Mouse (Mus musculus): ENCODE results near the gene Col4a2.
A peak's percentile ranks its signal among the peaks of the same experiment; 100 is the strongest.
"Not testable (repeated sequence)": the region's sequence is repeated elsewhere in the genome, so short reads cannot be mapped to it uniquely, and the experiment has no call there.

Col4a2 gene

DNA sequence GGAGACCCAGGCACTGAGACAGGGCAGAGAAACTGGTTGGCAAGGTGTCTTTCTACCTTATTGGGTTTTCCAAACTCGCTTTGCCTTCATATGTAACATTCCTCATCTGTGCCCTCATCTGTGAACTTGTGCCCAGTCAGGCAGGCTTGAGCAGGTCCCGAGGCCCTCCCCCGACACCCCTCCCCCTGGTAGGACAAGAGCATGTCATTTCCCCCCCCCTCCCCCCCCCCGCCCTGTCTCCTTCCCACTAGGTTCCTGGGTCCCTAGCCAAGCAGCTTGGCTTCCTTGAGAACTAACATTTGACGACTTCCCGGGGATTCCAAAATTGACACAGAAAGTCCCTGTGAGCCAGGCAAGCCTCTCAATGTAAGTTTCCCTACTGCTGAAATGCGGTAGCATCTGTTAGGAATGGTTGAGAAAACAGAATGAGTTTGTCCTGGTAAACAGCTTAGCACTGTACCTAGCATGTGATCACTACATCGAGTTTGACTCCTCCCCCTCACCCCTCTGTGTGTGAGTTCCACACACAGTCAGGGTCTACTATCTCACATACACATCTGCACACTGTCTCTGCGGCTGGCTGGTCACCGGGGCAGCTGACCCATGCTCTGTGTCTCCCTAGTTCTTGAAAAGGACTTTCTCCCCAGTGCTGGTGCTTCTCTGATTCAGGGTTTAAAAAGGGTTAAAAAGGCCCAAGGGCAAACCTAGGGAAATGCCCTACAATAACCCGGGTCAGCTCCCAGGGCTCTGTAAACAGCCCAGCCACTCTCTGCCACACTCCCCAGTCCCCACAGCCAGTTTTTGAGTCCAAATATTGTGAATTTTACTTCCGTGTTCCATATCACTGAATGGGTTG lies 145.6 kb downstream of the Col4a2 start:
- DNase-seq (ENCODE audit: low spot score in 2 of 2) = no peak

DNA sequence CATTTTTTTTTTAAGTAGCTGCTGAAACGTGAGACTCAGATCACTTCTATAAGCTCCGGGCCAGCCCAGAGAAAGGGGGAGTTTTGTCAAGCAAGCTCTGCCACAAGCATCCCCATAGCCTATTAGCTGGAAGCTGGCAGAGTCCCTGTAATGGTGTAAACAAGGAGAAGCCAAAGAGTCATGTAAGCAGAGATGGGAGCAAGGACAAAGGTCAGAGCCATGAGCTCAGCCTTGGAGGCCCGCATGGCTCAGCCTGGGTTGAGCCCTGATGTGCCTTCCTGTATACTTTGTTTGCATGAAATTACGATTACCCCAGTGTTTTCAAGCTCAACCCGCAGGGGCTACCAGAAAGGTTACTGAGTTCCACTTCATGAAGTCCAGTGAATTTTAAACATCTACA lies 146.4 kb downstream of the Col4a2 start:
- no peak for DNase-seq (ENCODE audit: low spot score in 2 of 2)

DNA sequence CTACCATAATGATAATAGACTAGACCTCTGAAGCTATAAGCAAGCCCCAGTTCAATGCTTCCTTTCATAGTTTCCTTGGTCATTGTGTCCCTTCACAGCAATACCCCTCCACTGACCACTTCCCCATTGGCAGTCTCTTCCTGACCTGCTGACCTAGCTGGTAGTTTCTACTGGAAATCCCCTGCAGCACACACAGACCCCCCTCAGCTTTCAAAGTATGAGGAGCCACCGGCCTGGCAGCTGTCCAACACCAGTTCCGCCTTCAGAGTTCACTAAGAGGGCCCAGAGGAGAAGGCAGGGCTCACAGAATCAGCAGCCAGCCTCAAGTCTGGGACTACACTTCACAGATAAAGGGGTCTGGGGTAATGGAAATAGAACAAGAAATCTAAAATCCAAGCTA lies 148.3 kb downstream of the Col4a2 start:
- no peak for DNase-seq (ENCODE audit: low spot score in 2 of 2)

DNA sequence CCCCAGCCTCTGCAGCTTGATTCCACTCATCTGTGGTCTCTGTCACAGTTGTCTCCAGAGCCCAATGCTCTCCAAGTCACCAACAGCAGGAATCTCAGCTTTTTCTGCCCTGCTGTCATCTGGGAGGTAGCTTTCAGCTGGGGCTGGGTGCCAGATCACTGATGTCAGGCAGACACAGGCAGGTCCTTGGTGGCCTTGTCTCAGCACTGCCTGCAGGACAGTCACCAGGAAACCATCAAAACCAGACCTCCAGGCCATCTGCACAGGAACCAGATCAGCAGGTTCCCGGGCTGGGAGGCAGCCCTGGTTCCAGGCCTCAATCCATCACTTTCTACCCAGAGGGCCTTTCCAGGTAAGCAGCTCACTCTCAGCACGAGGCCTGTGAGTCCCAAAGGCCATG lies 149.2 kb downstream of the Col4a2 start:
- no peak for DNase-seq (ENCODE audit: low spot score in 2 of 2)

DNA sequence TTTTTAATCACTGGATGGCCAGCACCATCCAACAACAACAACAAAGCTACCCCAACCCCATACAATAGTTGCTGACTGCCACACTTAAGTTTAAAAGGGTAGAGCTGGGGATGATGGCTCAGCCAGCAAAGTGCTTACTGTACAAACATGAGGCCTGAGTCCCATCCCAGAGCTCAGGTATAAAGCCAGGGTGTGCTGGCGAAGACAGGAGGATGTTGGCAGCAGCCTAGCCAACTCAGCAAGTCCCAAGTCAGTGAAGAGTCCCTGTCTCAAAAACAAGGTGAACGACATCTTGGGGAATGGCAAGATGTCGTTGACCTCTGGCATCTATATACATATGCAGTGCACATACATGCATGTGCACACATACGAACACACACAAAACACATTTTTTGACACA lies 150.0 kb downstream of the Col4a2 start:
- no peak for DNase-seq (ENCODE audit: low spot score in 2 of 2)

DNA sequence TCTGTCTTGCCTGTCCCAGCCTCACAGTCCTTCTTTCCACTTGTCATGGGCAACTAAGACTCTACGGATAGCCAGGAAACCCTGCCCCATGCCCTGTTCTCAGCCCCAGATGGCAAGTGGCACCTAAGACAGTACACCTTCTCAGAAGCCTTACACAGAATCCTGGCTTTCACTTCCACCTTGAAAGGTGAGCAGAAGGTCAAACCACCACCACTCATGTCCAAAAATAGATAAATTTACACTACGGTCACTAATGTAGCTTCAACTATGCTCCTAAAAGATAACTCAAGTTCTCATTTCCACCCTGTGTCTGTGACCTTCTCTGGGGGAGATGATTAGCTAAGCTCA lies 150.9 kb downstream of the Col4a2 start:
- DNase-seq (ENCODE audit: low spot score in 2 of 2) = no peak

DNA sequence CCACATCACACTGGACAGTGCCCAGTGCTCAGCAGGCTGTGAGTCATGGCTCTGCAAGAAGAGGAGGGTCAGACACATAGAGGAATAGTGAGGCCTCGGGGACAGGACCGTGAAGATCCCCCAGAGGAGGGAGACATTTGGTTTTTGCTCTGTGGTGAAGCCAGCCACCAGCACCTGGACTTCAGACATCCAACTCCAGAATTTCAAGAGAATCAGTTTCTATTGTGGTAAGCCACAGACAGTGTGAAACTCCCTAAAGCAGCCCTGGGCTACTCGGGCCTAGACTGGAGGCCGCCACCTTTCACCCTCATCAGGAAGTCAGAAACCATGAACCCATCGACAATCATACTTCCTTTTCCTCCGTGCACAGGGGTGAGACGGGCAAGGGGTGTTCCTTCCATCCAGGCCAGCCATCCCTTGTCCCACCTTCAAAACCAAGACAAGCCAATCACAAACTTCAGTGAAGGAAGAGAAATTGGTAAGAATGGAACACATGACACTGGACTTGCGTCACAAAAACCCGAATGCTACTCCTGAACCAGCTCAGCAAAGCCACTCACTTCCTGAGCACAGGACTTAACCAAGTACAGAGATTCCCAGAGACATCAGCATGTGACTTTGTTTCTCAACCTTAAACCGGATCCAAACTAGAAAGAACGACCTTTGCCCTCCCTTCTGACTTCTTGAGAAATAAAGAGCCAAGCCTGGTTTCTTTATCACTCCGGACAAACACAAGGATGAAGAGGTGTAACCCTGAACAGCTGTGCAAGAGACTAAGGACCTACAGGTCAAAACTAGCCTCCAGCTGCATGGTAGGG lies 151.5 kb downstream of the Col4a2 start:
- DNase-seq (ENCODE audit: low spot score in 2 of 2) = no peak

DNA sequence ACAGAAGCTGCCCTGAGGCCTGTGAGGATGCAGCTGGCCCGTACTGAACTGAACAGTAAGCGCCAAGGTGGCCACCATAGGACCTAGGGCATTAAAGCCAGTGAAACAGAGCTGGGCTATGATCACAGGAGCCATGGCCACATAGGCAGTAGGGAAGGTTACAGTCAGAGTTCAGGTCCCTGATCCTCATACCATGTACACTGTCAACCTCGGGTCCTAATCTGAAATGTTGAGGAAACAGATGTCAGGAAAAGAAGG lies 152.0 kb downstream of the Col4a2 start:
- no peak for DNase-seq (ENCODE audit: low spot score in 2 of 2)

DNA sequence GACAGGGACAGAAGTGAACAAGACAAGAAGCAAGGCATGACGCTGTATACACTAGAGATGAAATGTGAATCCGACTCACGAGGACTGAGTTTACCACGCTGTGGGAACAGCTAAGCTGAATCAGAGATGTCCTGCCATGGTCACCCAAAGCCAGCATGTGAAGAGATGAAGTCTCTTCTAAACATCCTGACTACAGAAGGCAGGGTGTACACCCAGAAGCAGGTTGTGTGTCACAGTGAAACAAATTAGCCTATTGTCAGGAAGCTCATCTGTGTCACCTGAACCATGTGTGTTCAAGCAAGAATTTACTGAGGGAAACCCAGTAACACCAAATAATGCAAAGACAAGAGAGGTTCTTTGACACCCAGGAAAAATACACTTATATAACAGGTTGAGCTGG lies 153.0 kb downstream of the Col4a2 start:
- no peak for DNase-seq (ENCODE audit: low spot score in 2 of 2)

DNA sequence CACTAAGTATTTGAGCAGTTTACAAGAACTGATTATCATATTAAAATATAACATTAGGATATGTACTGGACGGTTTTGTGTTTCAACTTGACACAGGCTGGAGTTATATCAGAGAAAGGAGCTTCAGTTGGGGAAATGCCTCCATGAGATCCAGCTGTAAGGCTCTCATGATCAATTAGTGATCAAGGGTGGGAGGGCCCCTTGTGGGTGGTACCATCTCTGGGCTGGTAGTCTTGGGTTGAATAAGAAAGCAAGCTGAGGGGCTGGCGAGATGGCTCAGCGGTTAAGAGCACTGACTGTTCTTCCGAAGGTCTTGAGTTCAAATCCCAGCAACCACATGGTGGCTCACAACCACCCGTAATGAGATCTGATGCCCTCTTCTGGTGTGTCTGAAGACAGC lies 153.9 kb downstream of the Col4a2 start:
- not testable (repeated sequence) for DNase-seq (ENCODE audit: low spot score in 2 of 2)

DNA sequence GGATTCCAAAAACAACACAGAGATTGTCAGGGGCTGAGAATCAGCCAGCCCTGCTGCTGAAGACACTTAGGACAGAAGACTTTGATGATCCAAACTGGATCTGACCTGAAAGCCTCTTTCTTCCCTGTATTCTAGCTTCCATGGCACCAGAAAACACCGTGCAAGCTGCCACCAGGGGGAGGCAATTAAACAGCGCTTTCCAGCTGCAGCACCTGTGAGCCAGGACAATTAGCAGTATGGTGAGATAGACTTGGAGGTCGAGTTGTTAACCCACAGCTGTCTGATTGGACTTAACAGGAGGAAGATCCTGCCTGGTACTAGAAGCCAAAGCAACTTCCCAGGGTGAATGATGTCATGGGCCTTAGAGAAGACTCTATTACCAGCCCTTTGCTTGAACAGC lies 156.5 kb downstream of the Col4a2 start:
- DNase-seq (ENCODE audit: low spot score in 2 of 2) = no peak

DNA sequence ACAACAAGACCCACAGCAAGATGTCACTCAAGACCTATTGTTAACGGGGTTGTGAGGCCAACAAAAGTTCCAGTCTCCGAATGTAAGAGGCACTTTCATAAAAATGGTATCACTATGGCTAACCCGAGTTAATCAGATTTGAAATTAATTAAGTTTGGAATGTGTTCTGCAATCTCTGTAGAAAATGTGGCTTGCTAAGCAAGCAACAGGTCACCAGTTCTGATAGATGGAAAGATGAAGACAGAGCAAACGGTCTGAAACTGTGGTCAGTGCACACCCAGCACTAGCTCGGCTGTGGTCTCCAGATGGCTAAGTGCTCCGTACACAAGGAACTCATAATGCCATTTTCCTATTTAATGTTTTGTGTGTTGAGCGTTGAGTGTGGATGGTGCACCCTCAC lies 158.1 kb downstream of the Col4a2 start:
- DNase-seq (ENCODE audit: low spot score in 2 of 2) = no peak

DNA sequence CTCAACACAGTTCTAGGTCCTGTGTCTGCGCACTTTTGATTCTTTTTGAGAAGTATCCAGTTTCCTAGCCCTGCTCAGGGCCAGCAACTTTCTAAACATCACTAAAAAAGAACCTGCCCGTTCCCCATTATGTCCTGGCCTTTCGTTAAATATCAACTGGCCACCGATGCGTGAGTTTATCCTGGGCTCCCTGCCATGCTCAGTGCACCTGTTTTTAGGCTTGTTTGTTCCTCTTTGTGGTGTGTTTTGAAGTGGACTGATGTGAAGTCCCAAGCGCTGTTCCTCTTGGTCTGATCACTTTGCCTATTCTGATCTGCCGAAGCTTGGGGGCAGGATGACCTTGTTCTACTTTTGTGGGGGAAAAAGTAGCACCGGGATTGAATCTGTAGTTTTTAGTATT lies 158.7 kb downstream of the Col4a2 start:
- DNase-seq (ENCODE audit: low spot score in 2 of 2) = no peak

DNA sequence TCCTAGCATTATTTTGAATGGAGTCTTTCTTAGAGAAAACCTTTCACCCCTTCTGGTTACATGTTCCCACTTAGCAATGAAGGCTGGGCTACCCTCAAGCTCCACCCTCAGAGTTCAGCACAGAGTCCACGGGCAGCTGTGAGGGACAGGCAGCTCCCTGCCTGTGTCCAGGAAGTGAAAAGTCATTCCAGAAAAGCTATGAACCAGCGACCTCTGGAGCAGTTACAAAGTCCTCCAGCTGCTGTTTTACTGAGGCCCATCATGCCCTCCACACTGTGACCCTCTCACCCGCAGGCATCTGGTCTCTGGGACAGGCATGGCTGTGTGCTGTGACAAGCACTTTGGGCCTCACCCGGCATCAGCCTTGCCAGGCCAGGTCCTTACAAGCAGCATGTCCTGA lies 160.5 kb downstream of the Col4a2 start:
- DNase-seq (ENCODE audit: low spot score in 2 of 2) = no peak

DNA sequence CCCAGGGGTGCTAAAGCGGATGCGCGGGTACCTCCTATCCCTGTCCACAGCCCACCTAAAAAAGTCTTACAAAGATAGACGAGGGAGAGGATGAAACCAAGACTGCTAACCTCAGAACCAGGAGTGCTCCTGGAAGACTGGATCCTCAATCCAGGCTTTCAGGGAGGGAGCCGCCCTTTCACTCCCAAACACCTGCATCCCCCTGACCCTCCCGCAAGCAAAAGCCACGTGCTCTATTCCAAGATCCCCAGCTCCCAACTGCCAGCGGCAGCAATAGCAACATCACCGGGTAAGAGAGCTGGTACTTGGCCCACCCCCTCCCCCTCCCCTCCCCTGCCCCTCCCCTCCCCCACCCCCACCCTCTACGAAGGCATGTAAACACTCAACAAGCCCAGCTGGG lies 162.8 kb downstream of the Col4a2 start:
- no peak for DNase-seq (ENCODE audit: low spot score in 2 of 2)

DNA sequence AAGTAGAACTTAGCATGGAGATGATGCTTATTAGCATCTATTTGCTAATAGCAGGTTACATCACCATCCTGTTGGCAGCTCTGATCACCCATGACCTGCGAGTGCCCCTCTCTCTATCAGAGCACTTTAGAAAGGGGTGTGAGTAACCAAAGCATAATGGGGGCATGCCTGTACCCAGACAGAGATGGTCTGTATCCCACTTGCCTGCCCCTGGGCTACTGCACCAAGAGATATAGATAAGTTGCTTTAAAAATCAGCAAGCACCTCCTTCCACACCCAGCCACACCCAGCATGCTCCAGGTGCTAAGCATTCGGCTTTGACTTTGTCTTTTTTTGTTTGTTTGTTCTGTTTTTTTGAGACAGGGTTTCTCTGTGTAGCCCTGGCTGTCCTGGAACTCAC lies 163.3 kb downstream of the Col4a2 start:
- DNase-seq (ENCODE audit: low spot score in 2 of 2) = no peak

DNA sequence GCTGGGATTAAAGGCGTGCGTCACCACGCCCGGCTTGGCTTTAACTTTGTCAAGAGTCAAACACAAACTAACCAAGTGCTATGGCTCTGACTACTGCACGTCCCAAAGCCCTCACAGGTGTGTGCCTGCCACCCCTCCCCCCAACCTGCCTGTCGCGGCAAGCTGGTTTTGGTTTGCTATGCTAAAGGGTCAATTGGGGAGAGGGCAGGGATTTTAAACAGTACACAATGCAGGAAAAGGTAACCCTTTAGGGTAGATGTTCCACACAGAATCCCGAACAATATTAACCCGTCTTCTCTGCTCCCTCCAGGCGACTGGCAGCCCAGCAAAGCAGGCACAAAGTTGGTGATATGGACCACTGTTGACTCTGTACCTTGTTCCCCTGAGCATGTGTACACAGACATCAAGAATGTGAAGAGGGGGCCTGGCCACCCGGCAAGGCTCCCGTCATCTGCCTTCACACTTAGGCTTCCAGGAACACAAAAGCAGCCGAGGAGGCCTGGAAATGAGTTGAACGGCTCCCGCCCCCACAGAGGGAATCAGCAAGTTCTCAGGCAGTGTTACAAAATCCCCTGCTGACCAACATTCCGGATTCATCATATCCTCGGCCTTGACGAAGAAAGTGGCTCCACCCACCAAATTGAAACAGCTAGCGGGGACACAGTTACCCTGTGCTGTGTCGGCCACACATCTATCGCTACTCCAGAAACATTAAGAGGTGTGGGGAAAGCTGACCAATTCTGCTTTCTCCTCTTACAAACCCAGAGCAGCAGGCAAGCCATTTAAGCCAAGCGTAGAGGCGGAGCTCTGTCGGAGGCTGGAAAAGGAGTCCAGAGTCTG lies 164.0 kb downstream of the Col4a2 start:
- DNase-seq (ENCODE audit: low spot score in 2 of 2) = no peak

DNA sequence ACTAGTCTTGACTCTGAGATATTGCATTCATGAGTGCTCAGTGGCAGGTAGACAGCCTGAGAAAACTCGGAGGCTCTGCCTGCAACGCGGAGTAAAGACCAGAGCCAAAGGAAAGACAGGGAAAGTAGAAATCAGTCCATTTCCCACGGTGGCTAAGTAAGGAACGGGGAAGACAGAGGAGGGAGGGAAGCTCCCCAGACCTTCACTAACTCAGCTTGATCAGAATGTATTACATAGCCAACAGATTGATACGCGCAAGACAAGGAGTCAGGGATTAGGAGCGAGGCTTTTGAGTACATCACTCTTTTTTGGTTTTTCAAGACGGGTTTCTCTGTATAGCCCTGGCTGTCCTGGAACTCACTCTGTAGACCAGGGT lies 164.6 kb downstream of the Col4a2 start:
- no peak for DNase-seq (ENCODE audit: low spot score in 2 of 2)

DNA sequence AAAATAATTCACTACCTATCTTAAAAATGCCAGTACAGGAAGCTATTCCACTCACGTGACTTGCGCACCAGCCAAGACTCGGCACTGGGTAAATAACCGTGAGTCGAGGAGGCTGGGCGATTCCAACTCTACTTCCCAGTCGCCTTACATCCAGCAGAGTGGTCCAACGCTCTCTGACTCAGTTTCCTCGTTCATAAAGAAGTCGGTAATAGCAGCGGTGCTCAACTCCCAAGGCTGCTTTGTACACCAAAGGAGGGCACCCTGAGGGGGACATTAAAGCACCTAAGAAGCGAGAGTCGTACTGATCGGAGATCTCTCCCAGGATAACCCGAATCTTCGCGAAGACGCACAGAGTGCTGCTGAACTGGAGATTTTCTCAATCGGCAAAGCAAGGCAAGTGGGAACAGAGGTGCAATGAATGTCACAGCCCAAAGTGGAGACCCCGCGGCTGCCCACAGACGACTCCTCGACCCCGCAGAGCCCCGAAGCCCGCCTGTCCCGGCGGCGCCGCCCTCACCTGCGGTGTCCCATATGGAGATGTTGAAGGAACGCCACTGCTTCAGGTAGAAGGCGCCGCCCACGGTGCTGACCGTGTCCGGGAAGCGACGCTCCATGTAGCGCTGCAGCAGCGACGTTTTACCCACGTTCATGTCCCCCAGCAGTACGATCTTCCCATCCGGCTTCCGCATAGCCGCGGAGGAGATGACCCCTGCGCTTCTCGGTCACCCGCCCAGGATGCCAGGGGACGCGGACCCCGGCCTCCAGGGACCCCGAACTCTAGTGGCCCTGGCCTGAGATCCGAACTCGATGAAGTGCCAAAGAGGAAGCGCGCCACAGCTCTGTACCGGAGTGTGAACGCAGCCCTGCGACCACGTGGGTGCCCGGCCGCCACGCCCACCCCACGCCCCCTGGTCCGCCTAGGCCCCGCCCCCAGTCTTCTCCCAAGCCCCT lies 165.5 kb downstream of the Col4a2 start, which contains the start of gene Rab20:
TSS of gene Rab20 (minus strand) at position 900 of the 951 bp plus-strand sequence.
- DNase-seq (ENCODE audit: low spot score in 2 of 2) = peak in 1 of 2 experiments; percentile 46

DNA sequence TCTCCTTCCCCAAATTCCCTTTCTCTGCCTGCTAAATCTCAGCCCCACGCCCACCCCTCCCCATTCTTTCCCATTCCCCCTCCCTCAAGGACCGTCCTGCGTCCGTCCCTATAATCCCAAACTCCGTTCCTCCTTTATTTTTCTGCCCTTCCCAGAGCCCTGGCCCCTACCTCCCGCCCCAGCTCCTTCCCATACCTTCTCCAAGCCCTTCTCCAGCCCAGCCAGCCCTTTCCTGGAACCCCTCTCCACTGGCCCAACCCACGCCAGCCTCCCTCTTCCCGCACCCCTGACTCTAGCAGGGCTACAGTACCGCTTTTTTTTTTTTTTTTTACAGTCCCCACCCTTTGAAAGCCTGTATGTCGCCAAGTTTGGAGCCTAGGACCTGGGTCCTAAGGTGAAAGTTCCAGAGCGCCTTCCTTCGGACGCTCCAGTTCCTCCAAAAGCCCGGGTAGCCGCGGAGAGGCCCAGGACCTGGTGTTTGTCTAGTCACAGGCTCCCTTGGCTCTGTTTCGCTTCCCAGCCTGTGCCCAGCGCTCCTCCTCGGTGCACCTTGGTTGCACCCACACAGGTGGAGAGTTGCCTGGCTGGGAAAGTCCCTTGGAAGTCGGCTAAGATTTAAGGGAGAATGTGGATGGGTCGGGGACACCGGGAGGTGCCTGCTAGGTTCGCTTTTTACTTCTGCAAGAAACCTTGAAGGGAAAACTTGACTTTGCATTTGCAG lies 166.4 kb downstream of the Col4a2 start:
- no peak for DNase-seq (ENCODE audit: low spot score in 2 of 2)

DNA sequence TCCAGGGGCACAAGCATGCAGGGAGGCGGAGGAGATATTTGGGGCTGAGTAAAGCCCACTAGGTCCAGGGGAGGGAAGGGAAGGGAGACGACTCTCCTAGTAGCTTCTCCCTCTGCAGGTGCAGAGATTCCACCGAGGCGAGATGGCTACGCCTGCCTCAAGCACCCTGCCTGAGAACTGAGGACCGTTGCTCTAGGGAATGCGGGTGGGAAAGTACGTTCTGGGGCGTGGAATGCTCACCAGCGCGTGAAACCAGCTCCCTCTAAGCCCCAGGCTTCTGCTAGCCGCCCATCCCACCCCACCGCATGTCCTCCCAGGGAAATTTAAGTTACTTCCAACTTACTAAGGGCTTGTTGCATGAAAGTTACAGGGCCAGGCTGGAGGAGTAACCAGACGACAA lies 167.0 kb downstream of the Col4a2 start:
- no peak for DNase-seq (ENCODE audit: low spot score in 2 of 2)

Data from cerebellum, postnatal 4 days (tissue).